Mouse (Mus musculus): ENCODE data around the gene Cdh4. TPM values are rescaled to one million over a fixed set of nuclear protein-coding genes. Genes with fewer than 3 reads are reported as not detected.

Gene Cdh4
- polyA plus RNA-seq, 1 experiment from 2014 or later = 1.1 TPM

GRCm38 (mm10) chr2:179769137-179769536 is 326.9 kb downstream of the Cdh4 start:
- Histone ChIP-seq H3K9me3 (ENCODE audit: control insufficient read depth, low read length) (no peaks in the 10 kb centered on the region), H3K27ac (replicated peaks in 1 of 2; ENCODE audit: control insufficient read depth in 1 of 2, insufficient read depth in 1 of 2, low read depth in 2 of 2, low read length in 2 of 2) (peak overlapping the region; percentile 84 to 88), H3K4me2 (ENCODE audit: low read length) (peak overlapping the region; percentile 0), H3K4me1 (ENCODE audit: control insufficient read depth in 2 of 2, insufficient read depth in 2 of 2, low read length in 2 of 2) (peaks cover 42 to 46% of the 10 kb centered on the region in 2 experiments), H3K4me3 (ENCODE audit: control insufficient read depth in 1 of 2, insufficient read depth in 1 of 2, low read depth in 1 of 2, low read length in 2 of 2) (no peak overlapping the region), H3K9ac (ENCODE audit: low read length) (no peak overlapping the region), H3K27me3 (ENCODE audit: control insufficient read depth, insufficient read depth, low read length) (peaks cover 7% of the 10 kb centered on the region; the same call in 1 of the 2 replicates), H3K36me3 (ENCODE audit: control insufficient read depth, insufficient read depth, low read length) (no peaks in the 10 kb centered on the region)
- 21% methylated on average over 5 of the region's 5 CpGs for WGBS
- no peak; the same call in 1 of the 2 replicates for ATAC-seq (ENCODE audit: insufficient number of reproducible peaks, insufficient read depth, low FRiP score, low read depth)

DNA sequence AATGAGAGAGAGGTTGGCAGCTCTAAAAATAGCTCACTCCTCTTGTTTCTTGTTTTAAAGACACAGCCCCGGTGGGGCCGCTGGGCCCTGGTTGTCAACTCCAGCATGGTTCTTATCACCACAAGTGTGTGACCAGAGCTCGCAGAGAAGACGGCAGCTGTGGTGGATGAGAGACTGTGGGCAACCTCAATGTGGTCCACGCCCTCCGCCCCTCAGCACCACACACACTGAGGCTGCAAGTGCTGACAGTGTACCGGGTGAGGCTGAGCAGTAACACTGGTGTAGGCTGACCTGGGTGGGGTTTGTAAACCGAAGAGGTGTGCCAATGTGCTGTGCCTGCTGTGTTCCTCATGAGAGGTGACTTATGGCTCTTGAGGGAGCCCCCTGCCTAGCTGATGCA is 327.7 kb downstream of the Cdh4 start:
- Histone ChIP-seq H3K9me3 (ENCODE audit: control insufficient read depth, low read length) (no peaks in the 10 kb centered on the region), H3K4me1 (ENCODE audit: control insufficient read depth in 2 of 2, insufficient read depth in 2 of 2, low read length in 2 of 2) (peaks cover 50 to 54% of the 10 kb centered on the region in 2 experiments), H3K27ac (replicated peaks in 1 of 2; ENCODE audit: control insufficient read depth in 1 of 2, insufficient read depth in 1 of 2, low read depth in 2 of 2, low read length in 2 of 2) (peak overlapping the region; percentile 84 to 88), H3K27me3 (ENCODE audit: control insufficient read depth, insufficient read depth, low read length) (peaks cover 7% of the 10 kb centered on the region; the same call in 1 of the 2 replicates), H3K9ac (ENCODE audit: low read length) (no peak overlapping the region), H3K36me3 (ENCODE audit: control insufficient read depth, insufficient read depth, low read length) (no peaks in the 10 kb centered on the region), H3K4me2 (ENCODE audit: low read length) (peak overlapping the region; percentile 0), H3K4me3 (ENCODE audit: control insufficient read depth in 1 of 2, insufficient read depth in 1 of 2, low read depth in 1 of 2, low read length in 2 of 2) (no peak overlapping the region)
- ATAC-seq (ENCODE audit: insufficient number of reproducible peaks, insufficient read depth, low FRiP score, low read depth) = peak; percentile 61
- WGBS = 20% methylated on average over 8 of the region's 8 CpGs

DNA sequence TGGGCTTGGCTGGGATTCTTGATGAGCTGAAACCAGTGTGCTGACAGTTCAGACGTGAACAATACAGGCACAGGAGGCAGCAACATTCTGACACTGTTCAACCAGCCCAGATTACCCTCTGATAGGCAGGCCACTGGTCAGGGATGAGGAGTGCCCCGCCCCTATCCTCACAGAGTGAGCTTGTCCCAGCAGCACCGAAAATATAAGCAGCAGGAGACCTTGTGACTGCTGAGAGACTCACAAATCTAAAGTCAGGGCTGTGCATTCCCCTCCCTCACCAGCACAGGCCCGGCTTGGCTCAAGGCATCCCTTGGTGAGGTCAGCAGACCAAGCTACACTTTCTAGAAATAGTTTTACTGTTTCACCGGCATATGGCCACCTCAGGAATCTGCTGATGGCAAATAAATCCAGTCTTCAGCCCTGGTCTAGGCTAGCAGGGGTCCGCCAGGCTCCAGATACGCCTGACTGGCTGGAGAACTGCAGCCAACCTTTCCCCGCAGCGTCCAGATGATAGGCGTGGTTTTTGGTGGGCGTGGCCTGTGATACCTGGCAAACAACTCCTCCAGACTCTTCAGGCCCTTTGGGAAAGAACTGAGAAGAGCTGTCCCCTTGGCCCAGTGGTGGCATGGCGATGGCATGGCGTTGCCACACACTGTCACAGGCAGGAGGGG is 332.3 kb downstream of the Cdh4 start:
- H3K4me1 ChIP-seq (ENCODE audit: control insufficient read depth in 2 of 2, insufficient read depth in 2 of 2, low read length in 2 of 2) = peaks cover 36 to 38% of the 10 kb centered on the region in 2 experiments
- WGBS = 14% methylated on average over 13 of the region's 13 CpGs
- peak; percentile 18; the same call in 1 of the 2 replicates for ATAC-seq (ENCODE audit: insufficient number of reproducible peaks, insufficient read depth, low FRiP score, low read depth)
- H3K9me3 ChIP-seq (ENCODE audit: control insufficient read depth, low read length) = no peaks in the 10 kb centered on the region
- H3K36me3 ChIP-seq (ENCODE audit: control insufficient read depth, insufficient read depth, low read length) = no peaks in the 10 kb centered on the region
- H3K4me3 ChIP-seq (ENCODE audit: control insufficient read depth in 1 of 2, insufficient read depth in 1 of 2, low read depth in 1 of 2, low read length in 2 of 2) = no peak overlapping the region
- H3K27ac ChIP-seq (replicated peaks in 1 of 2; ENCODE audit: control insufficient read depth in 1 of 2, insufficient read depth in 1 of 2, low read depth in 2 of 2, low read length in 2 of 2) = peak overlapping the region; percentile 52 to 65
- no peaks in the 10 kb centered on the region for H3K27me3 ChIP-seq (ENCODE audit: control insufficient read depth, insufficient read depth, low read length)
- no peak overlapping the region for H3K4me2 ChIP-seq (ENCODE audit: low read length)
- H3K9ac ChIP-seq (ENCODE audit: low read length) = no peak overlapping the region

- Histone ChIP-seq H3K9me3 (ENCODE audit: control insufficient read depth, low read length) (no peaks in the 10 kb centered on the region), H3K4me2 (ENCODE audit: low read length) (no peak overlapping the region), H3K27ac (replicated peaks in 1 of 2; ENCODE audit: control insufficient read depth in 1 of 2, insufficient read depth in 1 of 2, low read depth in 2 of 2, low read length in 2 of 2) (no peak overlapping the region), H3K4me1 (ENCODE audit: control insufficient read depth in 2 of 2, insufficient read depth in 2 of 2, low read length in 2 of 2) (peaks cover 27% of the 10 kb centered on the region in 2 experiments), H3K9ac (ENCODE audit: low read length) (no peak overlapping the region), H3K36me3 (ENCODE audit: control insufficient read depth, insufficient read depth, low read length) (no peaks in the 10 kb centered on the region), H3K27me3 (ENCODE audit: control insufficient read depth, insufficient read depth, low read length) (no peaks in the 10 kb centered on the region), H3K4me3 (ENCODE audit: control insufficient read depth in 1 of 2, insufficient read depth in 1 of 2, low read depth in 1 of 2, low read length in 2 of 2) (no peak overlapping the region)
- 83% methylated on average over 10 of the region's 10 CpGs for WGBS
- ATAC-seq (ENCODE audit: insufficient number of reproducible peaks, insufficient read depth, low FRiP score, low read depth) = no peak
Measured at GRCm38 (mm10) chr2:179775999-179776705, 333.9 kb downstream of the Cdh4 start.

GRCm38 (mm10) chr2:179779266-179779665 is 337.0 kb downstream of the Cdh4 start:
- H3K27me3 ChIP-seq (ENCODE audit: control insufficient read depth, insufficient read depth, low read length) = no peaks in the 10 kb centered on the region
- no peak overlapping the region for H3K27ac ChIP-seq (replicated peaks in 1 of 2; ENCODE audit: control insufficient read depth in 1 of 2, insufficient read depth in 1 of 2, low read depth in 2 of 2, low read length in 2 of 2)
- 78% methylated on average over 9 of the region's 9 CpGs for WGBS
- no peak overlapping the region for H3K4me3 ChIP-seq (ENCODE audit: control insufficient read depth in 1 of 2, insufficient read depth in 1 of 2, low read depth in 1 of 2, low read length in 2 of 2)
- H3K4me2 ChIP-seq (ENCODE audit: low read length) = no peak overlapping the region
- ATAC-seq (ENCODE audit: insufficient number of reproducible peaks, insufficient read depth, low FRiP score, low read depth) = no peak
- H3K9me3 ChIP-seq (ENCODE audit: control insufficient read depth, low read length) = no peaks in the 10 kb centered on the region
- H3K36me3 ChIP-seq (ENCODE audit: control insufficient read depth, insufficient read depth, low read length) = no peaks in the 10 kb centered on the region
- H3K4me1 ChIP-seq (ENCODE audit: control insufficient read depth in 2 of 2, insufficient read depth in 2 of 2, low read length in 2 of 2) = peaks cover 11 to 12% of the 10 kb centered on the region in 2 experiments
- H3K9ac ChIP-seq (ENCODE audit: low read length) = no peak overlapping the region

DNA sequence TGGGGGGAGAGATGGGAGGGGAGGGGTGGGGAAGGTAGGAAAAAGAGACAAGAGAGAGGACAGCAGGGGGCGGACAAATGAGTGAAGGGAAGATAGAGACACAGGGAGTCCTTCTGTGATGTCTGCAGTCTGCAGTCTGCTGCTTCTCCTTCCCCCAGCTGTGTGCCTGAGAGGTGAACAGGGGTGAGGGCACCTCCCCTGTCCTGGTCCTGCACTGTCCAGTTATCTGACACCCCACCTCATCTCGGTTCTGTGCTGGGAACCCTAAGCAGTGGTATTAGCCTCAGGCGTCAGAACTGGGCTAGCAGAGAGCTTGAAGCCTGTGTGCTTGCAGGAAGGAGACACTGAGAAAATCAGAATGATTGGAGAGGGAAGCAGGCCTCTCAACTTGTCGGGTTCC is 338.7 kb downstream of the Cdh4 start:
- no peaks in the 10 kb centered on the region for H3K36me3 ChIP-seq (ENCODE audit: control insufficient read depth, insufficient read depth, low read length)
- ATAC-seq (ENCODE audit: insufficient number of reproducible peaks, insufficient read depth, low FRiP score, low read depth) = no peak

DNA sequence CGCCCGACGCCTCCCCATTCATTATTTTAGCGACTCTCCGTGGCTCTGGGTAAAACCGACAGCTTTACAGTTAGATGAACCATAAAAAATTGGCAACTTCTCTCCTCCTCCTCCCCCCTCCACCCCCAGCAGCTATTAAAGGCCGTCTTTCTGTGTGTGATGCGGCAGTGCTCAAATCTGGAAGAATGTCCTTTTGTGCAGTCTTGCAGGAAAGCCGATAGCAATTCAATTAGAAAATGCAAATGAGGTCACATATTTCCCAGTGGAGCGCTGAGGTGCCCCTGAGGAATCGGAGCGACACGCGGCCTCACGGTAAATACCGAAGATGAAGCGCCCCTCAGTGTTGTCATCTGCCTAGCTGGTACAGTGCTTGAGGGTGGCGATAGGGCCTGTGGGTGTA is 345.0 kb downstream of the Cdh4 start:
- WGBS = 86% methylated on average over 18 of the region's 18 CpGs
- no peak overlapping the region for H3K4me2 ChIP-seq (ENCODE audit: low read length)
- H3K27me3 ChIP-seq (ENCODE audit: control insufficient read depth, insufficient read depth, low read length) = no peaks in the 10 kb centered on the region
- H3K4me1 ChIP-seq (ENCODE audit: control insufficient read depth in 2 of 2, insufficient read depth in 2 of 2, low read length in 2 of 2) = peaks cover 3 to 8% of the 10 kb centered on the region in 2 experiments
- H3K36me3 ChIP-seq (ENCODE audit: control insufficient read depth, insufficient read depth, low read length) = no peaks in the 10 kb centered on the region
- ATAC-seq (ENCODE audit: insufficient number of reproducible peaks, insufficient read depth, low FRiP score, low read depth) = no peak
- no peak overlapping the region for H3K27ac ChIP-seq (replicated peaks in 1 of 2; ENCODE audit: control insufficient read depth in 1 of 2, insufficient read depth in 1 of 2, low read depth in 2 of 2, low read length in 2 of 2)
- no peak overlapping the region for H3K9ac ChIP-seq (ENCODE audit: low read length)
- H3K9me3 ChIP-seq (ENCODE audit: control insufficient read depth, low read length) = no peaks in the 10 kb centered on the region
- no peak overlapping the region for H3K4me3 ChIP-seq (ENCODE audit: control insufficient read depth in 1 of 2, insufficient read depth in 1 of 2, low read depth in 1 of 2, low read length in 2 of 2)

More for the DNA sequence above, 338.7 kb downstream of the Cdh4 start:
- Histone ChIP-seq H3K4me1 (ENCODE audit: control insufficient read depth in 2 of 2, insufficient read depth in 2 of 2, low read length in 2 of 2) (no peaks in the 10 kb centered on the region), H3K4me3 (ENCODE audit: control insufficient read depth in 1 of 2, insufficient read depth in 1 of 2, low read depth in 1 of 2, low read length in 2 of 2) (no peak overlapping the region), H3K27me3 (ENCODE audit: control insufficient read depth, insufficient read depth, low read length) (no peaks in the 10 kb centered on the region), H3K4me2 (ENCODE audit: low read length) (no peak overlapping the region), H3K27ac (replicated peaks in 1 of 2; ENCODE audit: control insufficient read depth in 1 of 2, insufficient read depth in 1 of 2, low read depth in 2 of 2, low read length in 2 of 2) (no peak overlapping the region), H3K9ac (ENCODE audit: low read length) (no peak overlapping the region), H3K9me3 (ENCODE audit: control insufficient read depth, low read length) (no peaks in the 10 kb centered on the region)
- 27% methylated on average over 4 of the region's 4 CpGs for WGBS
